Mouse (Mus musculus) kidney, embryonic 14.5 days (tissue): ENCODE data around the gene Pitpnc1. TPM values are rescaled to one million over a fixed set of nuclear protein-coding genes. Genes with fewer than 3 reads are reported as not detected.
A peak's percentile ranks its signal among the peaks of the same experiment; 100 is the strongest.

Experiments
- ATAC-seq: fragments of 200-750 bp; cut with Nextera tagmentation; 2 replicates; pipeline ENCODE4 v1.8.0; 2017; ENCODE audit warnings: moderate number of reproducible peaks, mild to moderate bottlenecking, moderate TSS enrichment, moderate library complexity; ENCODE audit not compliant: low FRiP score, low TSS enrichment
- H3K27ac ChIP-seq: fragments of 300-500 bp; sonication (generic); 2 replicates; pipeline ENCODE4 v1.5.1; 2014; ENCODE audit warnings: low read depth, mild to moderate bottlenecking, low read length, moderate library complexity, mixed read lengths
- H3K27me3 ChIP-seq: fragments of 300-500 bp; sonication (generic); 2 replicates; pipeline ENCODE4 v1.6.1; 2014; ENCODE audit warnings: mild to moderate bottlenecking, low read length; ENCODE audit not compliant: control insufficient read depth, insufficient read depth
- H3K36me3 ChIP-seq: fragments of 300-500 bp; sonication (generic); 2 replicates; pipeline ENCODE4 v1.6.1; 2014; ENCODE audit warnings: low read length, mixed read lengths; ENCODE audit not compliant: control insufficient read depth, insufficient read depth
- H3K4me1 ChIP-seq: fragments of 300-500 bp; sonication (generic); 2 replicates; pipeline ENCODE4 v1.6.1; 2014; ENCODE audit warnings: low read length, mixed read lengths; ENCODE audit not compliant: control insufficient read depth, insufficient read depth
- H3K4me2 ChIP-seq: fragments of 300-500 bp; sonication (generic); replicated peaks from 2 replicates; pipeline ENCODE4 v1.6.1; 2014; ENCODE audit warnings: low read depth, mild to moderate bottlenecking, low read length
- H3K4me3 ChIP-seq: fragments of 300-500 bp; sonication (generic); 2 replicates; pipeline ENCODE4 v1.5.1; 2014; ENCODE audit warnings: mild to moderate bottlenecking, low read length
- H3K9ac ChIP-seq: fragments of 300-500 bp; sonication (generic); 2 replicates; pipeline ENCODE4 v1.6.1; 2014; ENCODE audit warnings: low read depth, mild to moderate bottlenecking, low read length, moderate library complexity
- H3K9me3 ChIP-seq: fragments of 300-500 bp; sonication (generic); 2 replicates; pipeline ENCODE4 v1.6.1; 2016; ENCODE audit warnings: low read length; ENCODE audit not compliant: control insufficient read depth
- WGBS: fragments of 180-500 bp; shearing (Covaris S2); extraction: QIAGEN DNeasy Blood & Tissue Kit; methylation state at CpG from one replicate; pipeline ENCODE4 v1.1.7; 2014; 5-methylcytosine and 5-hydroxymethylcytosine counted together
- polyA plus RNA-seq: library from polyadenylated mRNA; unstranded; fragments of >200 nt; fragmentation: Nextera tagmentation; extraction: Ambion mirVana; gene quantifications from 2 replicates; pipeline ENCODE4 v1.2.1, GENCODE M21; 2014

Gene Pitpnc1
- polyA plus RNA-seq, 1 experiment from 2014 or later: 19.4 TPM

DNA sequence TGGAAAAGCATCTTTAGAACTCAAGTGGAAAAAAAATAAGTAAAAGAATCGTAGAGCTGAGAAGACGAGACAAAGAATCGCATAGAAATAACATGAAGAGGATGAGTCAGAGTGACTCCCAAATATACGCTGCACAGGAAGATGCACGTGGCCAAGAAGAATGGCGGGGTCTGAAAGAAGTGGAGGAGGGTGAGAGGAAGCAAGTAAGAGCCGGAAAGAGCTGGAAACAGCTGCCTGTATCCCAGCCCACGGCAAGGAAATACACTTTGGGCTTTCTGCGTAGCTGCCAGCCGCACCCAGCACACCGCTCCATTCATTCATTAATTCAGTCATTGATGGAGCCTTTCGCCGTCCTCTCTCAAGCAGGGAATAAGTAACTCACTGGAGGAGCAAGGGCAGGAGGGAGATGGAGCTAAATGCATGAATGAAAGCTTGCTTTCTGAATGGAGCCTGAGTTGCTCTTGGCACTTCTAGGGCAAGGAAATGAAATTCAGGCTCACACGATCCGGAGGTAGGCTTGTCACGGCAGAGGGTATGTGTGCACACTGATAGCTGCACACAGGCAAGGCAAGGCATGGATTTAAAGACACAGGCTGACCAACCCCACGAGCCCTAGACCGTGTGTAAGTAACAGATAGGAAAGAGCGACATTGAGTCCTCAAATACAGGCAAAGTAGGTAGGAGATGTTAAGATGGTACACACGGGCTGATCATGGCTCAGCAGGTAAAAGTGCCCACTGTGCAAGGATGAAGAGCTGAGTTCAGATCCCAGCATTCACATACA, 160.0 kb downstream of the Pitpnc1 start:
- H3K4me2 ChIP-seq: no peak overlapping the region
- WGBS: 79% methylated on average over 20 of the region's 20 CpGs
- H3K27me3 ChIP-seq: no peaks in the 10 kb centered on the region
- no peaks in the 10 kb centered on the region for H3K36me3 ChIP-seq
- no peaks in the 10 kb centered on the region for H3K9me3 ChIP-seq
- H3K27ac ChIP-seq: no peak overlapping the region
- no peak overlapping the region for H3K9ac ChIP-seq
- ATAC-seq: no peak
- no peaks in the 10 kb centered on the region for H3K4me1 ChIP-seq
- H3K4me3 ChIP-seq: no peak overlapping the region

DNA sequence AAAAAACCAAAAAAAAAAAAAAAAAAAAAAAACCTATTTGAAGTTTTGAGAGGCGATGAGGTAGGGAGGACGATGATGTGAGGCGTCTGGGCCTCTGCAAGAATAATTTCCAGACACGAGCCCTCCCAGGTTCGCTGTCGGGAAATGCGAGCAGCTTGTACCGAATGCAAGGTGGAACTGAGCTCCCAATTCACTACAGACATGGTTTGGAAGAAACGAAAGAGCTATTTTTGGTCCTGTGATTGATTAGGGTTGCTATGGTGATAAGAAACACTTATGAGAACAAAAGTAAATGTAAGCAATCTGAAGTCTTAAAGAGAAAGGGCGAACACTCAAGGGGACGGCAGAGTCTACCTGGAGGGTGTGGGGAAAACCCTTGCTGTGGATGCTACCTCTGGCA, 164.3 kb downstream of the Pitpnc1 start:
- Histone ChIP-seq H3K9me3 (no peaks in the 10 kb centered on the region), H3K27me3 (no peaks in the 10 kb centered on the region), H3K4me3 (no peak overlapping the region), H3K9ac (no peak overlapping the region), H3K4me1 (no peaks in the 10 kb centered on the region), H3K27ac (no peak overlapping the region), H3K36me3 (no peaks in the 10 kb centered on the region), H3K4me2 (no peak overlapping the region)
- ATAC-seq: 0 out of 2 replicates have a peak, but pooled peaks have one; percentile 12
- 79% methylated on average over 11 of the region's 11 CpGs for WGBS

DNA sequence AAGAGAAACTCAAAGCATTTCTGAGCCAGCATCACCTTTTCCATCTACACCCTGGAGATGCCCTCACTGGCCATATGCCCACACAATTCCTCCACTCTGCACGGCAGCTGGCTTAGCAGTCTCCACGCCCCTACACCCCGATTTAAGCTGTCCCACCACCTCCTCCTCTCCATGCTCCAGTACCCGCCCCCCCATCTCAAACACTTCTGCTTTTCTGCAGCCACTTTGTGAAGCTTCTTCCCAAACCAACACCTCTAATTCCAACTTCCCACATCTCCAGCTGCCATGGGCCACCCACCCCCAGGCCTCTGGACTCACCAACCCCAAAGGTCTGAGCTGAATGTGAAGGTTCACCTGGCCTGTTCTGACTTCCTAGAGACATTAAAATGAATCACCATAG, 168.4 kb downstream of the Pitpnc1 start:
- no peaks in the 10 kb centered on the region for H3K4me1 ChIP-seq
- H3K36me3 ChIP-seq: no peaks in the 10 kb centered on the region
- H3K9me3 ChIP-seq: peaks cover 4% of the 10 kb centered on the region; the same call in 1 of the 2 replicates
- no peak overlapping the region for H3K4me3 ChIP-seq
- 90% methylated on average over 4 of the region's 4 CpGs for WGBS
- H3K27me3 ChIP-seq: no peaks in the 10 kb centered on the region
- no peak overlapping the region for H3K27ac ChIP-seq
- ATAC-seq: no peak
- H3K4me2 ChIP-seq: no peak overlapping the region
- no peak overlapping the region for H3K9ac ChIP-seq

DNA sequence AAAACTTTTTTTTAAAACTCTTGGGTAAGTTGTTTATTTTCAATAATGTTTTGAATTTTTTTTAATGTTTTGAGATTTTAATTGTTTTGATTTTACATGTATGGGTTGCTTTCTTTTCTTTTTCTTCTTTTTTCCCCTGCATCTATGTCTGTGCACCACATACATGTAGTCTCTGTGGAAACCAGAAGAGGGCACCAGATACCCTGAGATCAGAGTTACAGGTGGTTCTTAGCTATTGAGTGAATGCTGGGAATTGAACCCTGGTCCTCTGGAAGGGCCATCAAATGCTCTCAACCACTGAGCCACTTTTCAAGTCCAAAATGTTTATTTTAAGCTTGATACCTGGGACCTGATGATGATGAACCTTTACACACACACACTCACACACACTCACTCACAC, 170.3 kb downstream of the Pitpnc1 start:
- no peak for ATAC-seq
- peaks cover 4% of the 10 kb centered on the region; the same call in 1 of the 2 replicates for H3K9me3 ChIP-seq
- H3K36me3 ChIP-seq: no peaks in the 10 kb centered on the region
- H3K27ac ChIP-seq: no peak overlapping the region
- no peak overlapping the region for H3K9ac ChIP-seq
- no peaks in the 10 kb centered on the region for H3K27me3 ChIP-seq
- no peaks in the 10 kb centered on the region for H3K4me1 ChIP-seq
- H3K4me2 ChIP-seq: no peak overlapping the region
- no peak overlapping the region for H3K4me3 ChIP-seq

DNA sequence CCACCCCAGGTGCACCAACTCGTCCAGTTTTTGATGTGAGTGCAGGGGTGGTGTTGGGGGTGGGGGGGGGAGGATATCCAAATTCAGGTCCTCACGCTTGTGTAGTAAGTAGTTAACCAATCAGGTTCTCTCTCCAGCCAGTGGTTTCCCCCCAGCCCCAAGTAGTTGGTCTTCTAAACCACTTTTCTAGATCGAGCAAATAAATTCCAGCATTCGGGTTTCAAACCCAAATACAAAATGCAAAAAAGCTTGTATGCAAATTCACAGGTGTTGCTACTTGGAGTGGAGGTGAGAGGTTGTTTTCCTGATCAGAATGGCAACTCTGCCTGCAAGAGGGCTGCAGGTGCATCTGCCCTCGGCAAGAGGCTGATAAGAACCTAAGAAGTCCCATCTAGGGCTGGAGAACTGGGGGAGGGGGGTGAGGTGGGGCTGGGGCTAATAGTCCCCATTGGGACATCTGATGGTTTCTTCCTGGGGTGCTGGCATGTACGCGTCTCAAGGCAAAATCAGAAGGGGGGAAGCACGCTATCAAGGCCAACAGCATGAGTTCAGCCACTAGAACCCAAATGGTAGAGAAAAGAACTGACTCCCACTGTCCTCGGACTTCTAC, 170.9 kb downstream of the Pitpnc1 start:
- Histone ChIP-seq H3K36me3 (no peaks in the 10 kb centered on the region), H3K4me3 (no peak overlapping the region), H3K27me3 (no peaks in the 10 kb centered on the region), H3K4me1 (no peaks in the 10 kb centered on the region), H3K9me3 (peaks cover 4% of the 10 kb centered on the region; the same call in 1 of the 2 replicates), H3K27ac (no peak overlapping the region), H3K4me2 (no peak overlapping the region), H3K9ac (no peak overlapping the region)
- WGBS: 88% methylated on average over 9 of the region's 9 CpGs
- no peak for ATAC-seq

DNA sequence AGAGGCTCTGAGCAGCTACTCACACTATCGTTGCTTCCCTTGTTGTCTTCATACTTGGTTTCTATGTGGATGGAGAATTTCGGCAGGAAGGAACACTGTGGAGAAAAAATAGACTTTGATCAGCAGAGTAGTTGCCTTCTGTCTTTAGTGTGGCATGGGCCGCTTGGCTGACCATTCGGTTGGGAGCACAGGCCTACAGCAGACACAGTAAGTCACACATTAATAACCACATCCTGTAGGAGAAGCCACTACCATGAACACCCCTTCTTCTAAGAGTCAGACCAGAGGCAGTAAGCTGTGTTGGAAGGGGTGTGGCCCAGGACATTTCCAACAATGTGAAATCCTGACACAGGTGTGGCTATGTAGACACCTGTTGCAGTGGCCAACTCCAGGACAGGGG, 174.3 kb downstream of the Pitpnc1 start:
- H3K27ac ChIP-seq: no peak overlapping the region
- WGBS: 71% methylated on average over 4 of the region's 4 CpGs
- H3K4me3 ChIP-seq: no peak overlapping the region
- no peaks in the 10 kb centered on the region for H3K4me1 ChIP-seq
- H3K9me3 ChIP-seq: peaks cover 4% of the 10 kb centered on the region; the same call in 1 of the 2 replicates
- H3K4me2 ChIP-seq: no peak overlapping the region
- H3K9ac ChIP-seq: no peak overlapping the region
- ATAC-seq: peak; percentile 60; the same call in 1 of the 2 replicates
- no peaks in the 10 kb centered on the region for H3K36me3 ChIP-seq
- no peaks in the 10 kb centered on the region for H3K27me3 ChIP-seq

DNA sequence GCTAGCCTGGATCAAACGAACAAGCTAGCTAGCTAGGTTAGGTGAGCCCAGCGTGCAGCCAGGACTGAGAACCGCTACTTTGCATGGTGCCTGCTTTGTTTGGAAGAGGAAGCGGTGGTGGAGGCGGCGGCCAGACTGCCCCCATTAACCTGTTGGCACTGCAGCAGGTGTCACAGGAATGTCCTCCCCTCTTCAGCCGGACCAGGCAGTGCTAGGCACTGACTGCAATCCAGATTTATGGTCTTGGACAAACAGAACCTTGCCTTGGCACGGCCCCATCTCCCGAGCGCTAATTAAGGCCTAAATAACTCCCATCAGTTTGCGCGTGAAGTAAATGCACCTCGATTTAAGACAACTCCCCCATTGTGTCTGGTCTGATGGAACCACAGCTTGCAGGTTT, 178.5 kb downstream of the Pitpnc1 start:
- no peak overlapping the region for H3K4me3 ChIP-seq
- H3K27me3 ChIP-seq: no peaks in the 10 kb centered on the region
- H3K4me2 ChIP-seq: no peak overlapping the region
- H3K9ac ChIP-seq: no peak overlapping the region
- no peaks in the 10 kb centered on the region for H3K4me1 ChIP-seq
- peak; percentile 53; the same call in 1 of the 2 replicates for ATAC-seq
- H3K27ac ChIP-seq: no peak overlapping the region
- peaks cover 5% of the 10 kb centered on the region; the same call in 1 of the 2 replicates for H3K9me3 ChIP-seq
- 38% methylated on average over 13 of the region's 13 CpGs for WGBS
- H3K36me3 ChIP-seq: no peaks in the 10 kb centered on the region

DNA sequence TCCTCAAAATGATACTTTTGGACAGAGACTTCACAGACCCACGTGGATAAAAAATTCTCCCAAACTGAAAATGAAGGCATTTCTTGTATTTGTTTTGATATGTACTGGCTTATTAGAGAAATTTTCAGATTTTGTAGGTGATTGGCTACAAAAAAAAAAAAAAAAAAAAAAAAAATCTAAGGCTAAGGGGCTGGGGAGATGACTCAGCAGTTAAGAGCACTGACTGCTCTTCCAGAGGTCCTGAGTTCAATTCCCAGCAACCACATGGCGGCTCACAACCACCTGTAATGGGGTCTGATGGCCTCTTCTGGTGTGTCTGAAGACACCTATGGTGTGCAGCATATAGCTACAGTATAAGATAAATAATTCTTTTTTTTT, 182.3 kb downstream of the Pitpnc1 start:
- Histone ChIP-seq H3K36me3 (no peaks in the 10 kb centered on the region), H3K4me2 (no peak overlapping the region), H3K9me3 (peaks cover 5% of the 10 kb centered on the region; the same call in 1 of the 2 replicates), H3K9ac (no peak overlapping the region), H3K27ac (no peak overlapping the region), H3K27me3 (no peaks in the 10 kb centered on the region), H3K4me1 (no peaks in the 10 kb centered on the region), H3K4me3 (no peak overlapping the region)
- no peak for ATAC-seq
- WGBS: 95% methylated on average over 2 of the region's 2 CpGs
